Mouse (Mus musculus) ES-E14 (cell line): Measurements from ENCODE around the gene Nav2.

Experiments used
- ZC3H11A ChIP-seq: IDR thresholded peaks from 2 replicates; pipeline ENCODE4 v1.6.1; 2012; ENCODE audit warnings: low read depth, mild to moderate bottlenecking, inconsistent platforms, low read length, borderline replicate concordance
- ZNF384 ChIP-seq: IDR thresholded peaks from 2 replicates; pipeline ENCODE4 v1.6.1; 2012; ENCODE audit warnings: low read depth, low read length, inconsistent platforms

- TF ChIP-seq ZC3H11A (no peak), ZNF384 (no peak)
Observed at GRCm38 (mm10) chr7:49104376-49104775, 195.9 kb downstream of the Nav2 start.
